Mouse (Mus musculus) ES-Bruce4 (cell line): ENCODE results near the gene Dera.

Source experiments
- CTCF ChIP-seq: IDR thresholded peaks from one replicate; pipeline ENCODE4 v1.8.1; 2011; ENCODE audit warnings: low read depth, low read length
- EP300 ChIP-seq: IDR thresholded peaks from 2 replicates; pipeline ENCODE4 v1.6.1; 2011; ENCODE audit warnings: low read depth, low read length; ENCODE audit not compliant: insufficient read depth
- POLR2A ChIP-seq: IDR thresholded peaks from one replicate; pipeline ENCODE4 v1.8.1; 2011; ENCODE audit warnings: low read length; ENCODE audit not compliant: insufficient read depth

- TF ChIP-seq CTCF (no peak), POLR2A (no peak), EP300 (no peak)
Observed at GRCm38 (mm10) chr6:137803456-137804005, 49.2 kb downstream of the Dera start.
